Comparison of ENCODE assay signal across 8 mouse cellular contexts in genomic region chr11:115603476-115604303, GRCm38 (mm10). TPM values are rescaled to one million over a fixed set of nuclear protein-coding genes. Genes with fewer than 3 reads are reported as not detected.
A peak's percentile ranks its signal among the peaks of the same experiment; 100 is the strongest.
DNase-seq lines count a peak whose midpoint lies in the region; ATAC-seq and TF ChIP-seq lines count a peak whose summit lies in the region.

Gene Mrps7 (plus strand): TSS chr11:115603925.
Gene Gga3 (minus strand): TSS chr11:115604051.

- H3K27ac ChIP-seq in forebrain, postnatal 0 days (ENCODE audit: low read depth, low read length): peak within 1 kb of the TSS; percentile 95
- peak within 1 kb of the TSS; percentile 83 for H3K27ac ChIP-seq in lung, embryonic 15.5 days

- H3K36me3 ChIP-seq in G1E (replicated peaks): peaks cover 75% of the 10 kb centered on the region
- H3K36me3 ChIP-seq in forebrain, postnatal 0 days (ENCODE audit: insufficient read depth): peaks cover 27% of the 10 kb centered on the region
- peaks cover 34% of the 10 kb centered on the region for H3K36me3 ChIP-seq in lung, embryonic 15.5 days

- peak within 1 kb of the TSS; percentile 97 for H3K4me3 ChIP-seq in G1E (ENCODE audit: low read depth, low read length)
- H3K4me3 ChIP-seq in forebrain, postnatal 0 days (ENCODE audit: low read depth, low read length): peak within 1 kb of the TSS; percentile 95
- H3K4me3 ChIP-seq in lung, embryonic 15.5 days: peak within 1 kb of the TSS; percentile 74

- no peak for TF ChIP-seq CTCF in G1E (IDR thresholded peaks at IDR 0.05; ENCODE audit: low read depth, low read length)
- no peak for TF ChIP-seq CTCF in forebrain, postnatal 0 days (IDR thresholded peaks at IDR 0.05; ENCODE audit: low read depth)

- no peaks in the 10 kb centered on the region for H3K9me3 ChIP-seq in G1E (replicated peaks)
- H3K9me3 ChIP-seq in forebrain, postnatal 0 days (ENCODE audit: low read length): no peaks in the 10 kb centered on the region
- no peaks in the 10 kb centered on the region for H3K9me3 ChIP-seq in lung, embryonic 15.5 days

- H3K9ac ChIP-seq in forebrain, postnatal 0 days: peak within 1 kb of the TSS; percentile 97
- peak within 1 kb of the TSS; percentile 91 for H3K9ac ChIP-seq in lung, embryonic 15.5 days

- 1% methylated on average over 89 of the region's 93 CpGs for WGBS in forebrain, postnatal 0 days
- under 1% methylated on average over 81 of the region's 93 CpGs for WGBS in lung, embryonic 15.5 days

- DNase-seq in G1E (ENCODE audit: low spot score): peak; percentile 90
- peak; percentile 87 to 94 for DNase-seq in cerebellum, adult 18-20 months
- peak; percentile 95 for DNase-seq in forebrain, postnatal 0 days
- DNase-seq in heart, postnatal 4 days: peak; percentile 94
- peak; percentile 79 to 83 for DNase-seq in layer of hippocampus, adult 8-10 months (ENCODE audit: low spot score in 2 of 2)
- DNase-seq in ovary, adult 18-20 months (ENCODE audit: low spot score): peak; percentile 85
- peak; percentile 92 for DNase-seq in thymus, postnatal 0 days (ENCODE audit: low spot score)

- H3K27me3 ChIP-seq in G1E (ENCODE audit: insufficient read depth, low read length): no peaks in the 10 kb centered on the region
- no peaks in the 10 kb centered on the region for H3K27me3 ChIP-seq in forebrain, postnatal 0 days (ENCODE audit: insufficient read depth, low read length)
- no peaks in the 10 kb centered on the region for H3K27me3 ChIP-seq in lung, embryonic 15.5 days

- H3K4me1 ChIP-seq in G1E (ENCODE audit: insufficient read depth, low read depth, low read length): peaks cover 78% of the 10 kb centered on the region
- H3K4me1 ChIP-seq in forebrain, postnatal 0 days (ENCODE audit: insufficient read depth): peaks cover 15% of the 10 kb centered on the region
- peaks cover 23% of the 10 kb centered on the region for H3K4me1 ChIP-seq in lung, embryonic 15.5 days

- peak within 1 kb of the TSS; percentile 89 for H3K4me2 ChIP-seq in forebrain, postnatal 0 days (ENCODE audit: low read depth)
- peak within 1 kb of the TSS; percentile 83 for H3K4me2 ChIP-seq in lung, embryonic 15.5 days

- peak; percentile 83 for ATAC-seq in G1E (ENCODE audit: extremely low read depth, insufficient number of reproducible peaks, low FRiP score, poor library complexity, severe bottlenecking)
- ATAC-seq in forebrain, postnatal 0 days: peak; percentile 98
- ATAC-seq in lung, embryonic 15.5 days (ENCODE audit: borderline replicate concordance, extremely low read depth, low FRiP score, low TSS enrichment): peak; percentile 97

RNA-seq across cellular contexts. Expression of gene Mrps7, which starts in this region (rescaled TPM):
- 34.3 and 41.0 TPM in 2 replicates for total RNA-seq in G1E (2014; fragmentation: Nextera tagmentation)
- 52.8 and 53.5 TPM in 2 replicates for total RNA-seq in G1E (2017)
- 61.1 and 68.7 TPM in 2 replicates for polyA plus RNA-seq in G1E (2012)
- total RNA-seq in forebrain, postnatal 0 days (2014; rRNA removed): 34.6 and 46.3 TPM in 2 replicates
- polyA plus RNA-seq in forebrain, postnatal 0 days (2015; fragmentation: Nextera tagmentation; extraction: Ambion mirVana): 74.1 and 78.1 TPM in 2 replicates
- 10 to 100 TPM; 71.2 to 72.8 TPM for total RNA-seq in heart, postnatal 4 days (2021)
- 10 to 100 TPM; 49.1 to 55.3 (median 52.6) TPM for total RNA-seq in layer of hippocampus, adult 8-10 months (2022)
- polyA plus RNA-seq in lung, embryonic 15.5 days (2015; fragmentation: Nextera tagmentation; extraction: Ambion mirVana): 83.9 and 85.0 TPM in 2 replicates
- 81.2 and 85.3 TPM in 2 replicates for polyA plus RNA-seq in thymus, postnatal 0 days (2015; fragmentation: Nextera tagmentation; extraction: Ambion mirVana)

RNA-seq across cellular contexts. Expression of gene Gga3, which starts in this region (rescaled TPM):
- total RNA-seq in G1E (2014; fragmentation: Nextera tagmentation) (58.5 and 95.5 TPM in 2 replicates), G1E (2017) (13.7 and 22.7 TPM in 2 replicates)
- polyA plus RNA-seq in G1E (2012): 102 and 144 TPM in 2 replicates
- total RNA-seq in forebrain, postnatal 0 days (2014; rRNA removed): 34.0 and 34.5 TPM in 2 replicates
- 15.2 and 18.5 TPM in 2 replicates for polyA plus RNA-seq in forebrain, postnatal 0 days (2015; fragmentation: Nextera tagmentation; extraction: Ambion mirVana)
- 10 to 100 TPM; 18.3 to 20.8 TPM for total RNA-seq in heart, postnatal 4 days (2021)
- 100 to 1,000 TPM in 2 of 4 experiments, 10 to 100 TPM in 2; 91.9 to 121 (median 102) TPM for total RNA-seq in layer of hippocampus, adult 8-10 months (2022)
- 15.6 and 18.1 TPM in 2 replicates for polyA plus RNA-seq in lung, embryonic 15.5 days (2015; fragmentation: Nextera tagmentation; extraction: Ambion mirVana)
- 20.1 and 20.9 TPM in 2 replicates for polyA plus RNA-seq in thymus, postnatal 0 days (2015; fragmentation: Nextera tagmentation; extraction: Ambion mirVana)

Comparison
In these comparisons a context has a peak if more than half of its experiments do, and no peak if none do; other contexts are left out.
1. Peak in every context shown above with its lines: DNase-seq, ATAC-seq, H3K4me3 ChIP-seq and H3K27ac ChIP-seq.